Mouse (Mus musculus) B cell, adult 2 months (primary cell): Measurements from ENCODE around the gene Kirrel2.
"Not testable (repeated sequence)": the region's sequence is repeated elsewhere in the genome, so short reads cannot be mapped to it uniquely, and the experiment has no call there.

Experiments used
- DNase-seq, 2 experiments: peaks; one replicate each; pipeline ENCODE4 v3.0.0; 2022

Kirrel2 gene

GRCm38 (mm10) chr7:30457629-30458330 lies at the start of gene Kirrel2, which contains the start of gene Nphs1:
Kirrel2 (minus strand) TSS chr7:30457690.
Nphs1 (plus strand) TSS chr7:30458315.
- no peak for DNase-seq

- DNase-seq: peak in 1 of 2 experiments; percentile 28
Measured at GRCm38 (mm10) chr7:30501159-30501558, 43.7 kb upstream of the Kirrel2 start.

- not testable (repeated sequence) for DNase-seq
Measured at GRCm38 (mm10) chr7:30495506-30496042, 38.1 kb upstream of the Kirrel2 start.

- DNase-seq: no peak
Measured at GRCm38 (mm10) chr7:30493401-30493931, 36.0 kb upstream of the Kirrel2 start, which contains the start of gene Prodh2. Prodh2 (plus strand) TSS chr7:30493622.

- DNase-seq: peak; percentile 88
Measured at GRCm38 (mm10) chr7:30492765-30493164, 35.3 kb upstream of the Kirrel2 start.

- no peak for DNase-seq
Measured at GRCm38 (mm10) chr7:30490957-30491307, 33.4 kb upstream of the Kirrel2 start.

- peak; percentile 68 for DNase-seq
Measured at GRCm38 (mm10) chr7:30490251-30490956, 32.9 kb upstream of the Kirrel2 start.

GRCm38 (mm10) chr7:30484250-30484649 lies 26.8 kb upstream of the Kirrel2 start:
- DNase-seq: no peak

GRCm38 (mm10) chr7:30477415-30478381 lies 20.2 kb upstream of the Kirrel2 start:
- no peak for DNase-seq

- DNase-seq: not testable (repeated sequence)
Measured at GRCm38 (mm10) chr7:30476136-30476535, 18.6 kb upstream of the Kirrel2 start.

- DNase-seq: no peak
Measured at GRCm38 (mm10) chr7:30474999-30475398, 17.5 kb upstream of the Kirrel2 start.

- DNase-seq: peak; percentile 63 to 66
Measured at GRCm38 (mm10) chr7:30472411-30472810, 14.9 kb upstream of the Kirrel2 start.

- DNase-seq: no peak
Measured at GRCm38 (mm10) chr7:30464816-30465300, 7.4 kb upstream of the Kirrel2 start.

GRCm38 (mm10) chr7:30463996-30464395 lies 6.5 kb upstream of the Kirrel2 start:
- no peak for DNase-seq

- no peak for DNase-seq
Measured at GRCm38 (mm10) chr7:30463568-30463967, 6.1 kb upstream of the Kirrel2 start.

GRCm38 (mm10) chr7:30459484-30459883 lies 2.0 kb upstream of the Kirrel2 start:
- DNase-seq: no peak

- no peak for DNase-seq
Measured at GRCm38 (mm10) chr7:30456911-30457628, 420 bp downstream of the Kirrel2 start.

- DNase-seq: no peak
Measured at GRCm38 (mm10) chr7:30456487-30456886, 1.0 kb downstream of the Kirrel2 start.

GRCm38 (mm10) chr7:30454259-30454658 lies 3.2 kb downstream of the Kirrel2 start:
- no peak for DNase-seq

- peak; percentile 81 to 82 for DNase-seq
Measured at GRCm38 (mm10) chr7:30453766-30454165, 3.7 kb downstream of the Kirrel2 start.

GRCm38 (mm10) chr7:30453327-30453726 lies 4.2 kb downstream of the Kirrel2 start:
- peak in 1 of 2 experiments; percentile 15 for DNase-seq
